Mouse (Mus musculus): ENCODE data around the gene Rpusd4.

DNA sequence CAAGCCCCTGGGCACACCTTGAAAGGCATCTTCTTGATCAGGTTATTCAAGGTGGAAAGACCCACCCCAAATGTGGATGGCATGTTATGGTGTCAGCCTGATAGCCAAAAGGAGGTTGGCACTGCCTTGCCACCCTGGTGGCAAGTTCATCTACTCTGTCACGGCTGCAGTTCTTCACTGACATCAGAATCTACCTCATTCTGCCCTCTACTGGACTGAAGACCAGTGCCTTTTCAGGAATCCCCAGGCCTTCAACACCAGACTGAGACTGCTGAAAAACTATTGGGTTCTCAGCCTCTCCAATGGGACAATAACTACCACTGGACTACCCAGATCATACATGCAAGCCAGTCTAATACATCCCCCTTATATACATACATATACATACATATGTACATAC, 27.9 kb upstream of the Rpusd4 start:
- no peak for TF ChIP-seq TAL1 (IDR thresholded peaks at IDR 0.05; ENCODE audit: low read length)
- no peak for TF ChIP-seq GATA1 (IDR thresholded peaks at IDR 0.05; ENCODE audit: low read length)
